Comparison of ENCODE assay signal across 10 mouse cellular contexts in genomic region chr17:52569584-52570270, GRCm38 (mm10). TPM values are rescaled to one million over a fixed set of nuclear protein-coding genes. Genes with fewer than 3 reads are reported as not detected.
DNase-seq lines count a peak whose midpoint lies in the region.
"Had no signal": no experiment of that assay in that cellular context is flagged by ENCODE, and none has a peak within 500 bp of the region (broad histone marks: within the 10 kb centered on the region; RNA-seq: fewer than 3 reads in every experiment).

No protein-coding gene starts in this region.

- DNase-seq in right cerebral cortex, postnatal 10 days (ENCODE audit: low spot score in 2 of 2), result peak; percentile 26 to 30
- DNase-seq in right cerebral cortex, postnatal 36 days (ENCODE audit: low spot score in 2 of 2), result no peak
- DNase-seq in embryonic facial prominence, embryonic 10.5 days (ENCODE audit: low spot score), result peak; percentile 30
- DNase-seq in midbrain, embryonic 10.5 days (ENCODE audit: low spot score), result peak; percentile 19
- DNase-seq in thymus, postnatal 36 days, result peak; percentile 27 to 29
- DNase-seq in lung, postnatal 10 days, result no peak
- DNase-seq in heart, adult 18-20 months, result no peak

- no peaks in the 10 kb centered on the region for H3K36me3 ChIP-seq in embryonic facial prominence, embryonic 10.5 days (replicated peaks)
- no peaks in the 10 kb centered on the region for H3K36me3 ChIP-seq in midbrain, embryonic 10.5 days
- H3K36me3 ChIP-seq: stomach, embryonic 15.5 days had no signal

- no peaks in the 10 kb centered on the region for H3K9me3 ChIP-seq in embryonic facial prominence, embryonic 10.5 days
- H3K9me3 ChIP-seq in midbrain, embryonic 10.5 days (replicated peaks), result no peaks in the 10 kb centered on the region
- H3K9me3 ChIP-seq: stomach, embryonic 15.5 days had no signal

- 81% methylated on average over 4 of the region's 4 CpGs for WGBS in embryonic facial prominence, embryonic 10.5 days
- WGBS in midbrain, embryonic 10.5 days, result 75% methylated on average over 4 of the region's 4 CpGs

- no peak overlapping the region for H3K27ac ChIP-seq in embryonic facial prominence, embryonic 10.5 days (replicated peaks)
- no peak overlapping the region for H3K27ac ChIP-seq in midbrain, embryonic 10.5 days (replicated peaks)
- H3K27ac ChIP-seq: stomach, embryonic 15.5 days had no signal

- H3K4me1 ChIP-seq in embryonic facial prominence, embryonic 10.5 days, result no peaks in the 10 kb centered on the region
- H3K4me1 ChIP-seq in midbrain, embryonic 10.5 days, result no peaks in the 10 kb centered on the region
- H3K4me1 ChIP-seq: stomach, embryonic 15.5 days had no signal

- H3K27me3 ChIP-seq in embryonic facial prominence, embryonic 10.5 days (replicated peaks; ENCODE audit: low read depth, poor library complexity, severe bottlenecking), result no peaks in the 10 kb centered on the region
- no peaks in the 10 kb centered on the region for H3K27me3 ChIP-seq in midbrain, embryonic 10.5 days (ENCODE audit: low read depth, poor library complexity, severe bottlenecking)
- H3K27me3 ChIP-seq: stomach, embryonic 15.5 days had no signal

- no peak overlapping the region for H3K4me3 ChIP-seq in embryonic facial prominence, embryonic 10.5 days
- no peak overlapping the region for H3K4me3 ChIP-seq in midbrain, embryonic 10.5 days
- H3K4me3 ChIP-seq: stomach, embryonic 15.5 days had no signal

RNA-seq across cellular contexts. Expression of gene Kcnh8, which starts 32.8 kb away (rescaled TPM):
- 0.38 and 0.61 TPM in 2 replicates for polyA plus RNA-seq in embryonic facial prominence, embryonic 10.5 days (2016; fragmentation: Nextera tagmentation; extraction: Ambion mirVana)
- polyA plus RNA-seq in midbrain, embryonic 10.5 days (2016; fragmentation: Nextera tagmentation; extraction: Ambion mirVana), result 0.64 and 1.4 TPM in 2 replicates
- total RNA-seq in heart, adult 18-20 months (2021), result not detected
- polyA plus RNA-seq: heart, embryonic 16.5 days; liver, embryonic 16.5 days had no signal

Comparison
In these comparisons a context has a peak if more than half of its experiments do, and no peak if none do; other contexts are left out.
1. DNase-seq: peak in right cerebral cortex, postnatal 10 days (2 of 2), embryonic facial prominence, embryonic 10.5 days (single experiment), midbrain, embryonic 10.5 days (single experiment) and thymus, postnatal 36 days (2 of 2); none in right cerebral cortex, postnatal 36 days (0 of 2), lung, postnatal 10 days (single experiment) and heart, adult 18-20 months (0 of 2).